Mouse (Mus musculus) hindbrain, embryonic 11.5 days (tissue): ENCODE results near the gene Avpr2. TPM values are rescaled to one million over a fixed set of nuclear protein-coding genes. Genes with fewer than 3 reads are reported as not detected.

Experiments used
- ATAC-seq: fragments of 200-750 bp; cut with Nextera tagmentation; 2 replicates; pipeline ENCODE4 v1.8.0; 2017; ENCODE audit warnings: mild to moderate bottlenecking, moderate TSS enrichment, moderate library complexity; ENCODE audit not compliant: low FRiP score
- DNase-seq: peaks from one replicate; pipeline ENCODE4 v3.0.0-alpha.2; 2015; ENCODE audit warnings: low spot score
- H3K27ac ChIP-seq: fragments of 300-500 bp; sonication (generic); 2 replicates; pipeline ENCODE4 v1.5.1; 2014; ENCODE audit warnings: mild to moderate bottlenecking, low read depth, low read length
- H3K27me3 ChIP-seq: fragments of 300-500 bp; sonication (generic); 2 replicates; pipeline ENCODE4 v1.6.1; 2014; ENCODE audit warnings: mild to moderate bottlenecking, low read length, moderate library complexity, mixed read lengths; ENCODE audit not compliant: control insufficient read depth, insufficient read depth
- H3K36me3 ChIP-seq: fragments of 300-500 bp; sonication (generic); 2 replicates; pipeline ENCODE4 v1.6.1; 2014; ENCODE audit warnings: mild to moderate bottlenecking, low read length, moderate library complexity, mixed read lengths; ENCODE audit not compliant: control insufficient read depth, insufficient read depth
- H3K4me1 ChIP-seq: fragments of 300-500 bp; sonication (generic); replicated peaks from 2 replicates; pipeline ENCODE4 v1.6.1; 2014; ENCODE audit warnings: low read length, mixed read lengths; ENCODE audit not compliant: control insufficient read depth, insufficient read depth
- H3K4me2 ChIP-seq: fragments of 300-500 bp; sonication (generic); replicated peaks from 2 replicates; pipeline ENCODE4 v1.6.1; 2014; ENCODE audit warnings: mild to moderate bottlenecking, low read depth, low read length
- H3K4me3 ChIP-seq: fragments of 300-500 bp; sonication (generic); 2 replicates; pipeline ENCODE4 v1.5.1; 2014; ENCODE audit warnings: low read depth, low read length
- H3K9ac ChIP-seq: fragments of 300-500 bp; sonication (generic); 2 replicates; pipeline ENCODE4 v1.6.1; 2014; ENCODE audit warnings: low read depth, low read length
- H3K9me3 ChIP-seq: fragments of 300-500 bp; sonication (generic); 2 replicates; pipeline ENCODE4 v1.6.1; 2016; ENCODE audit warnings: low read length; ENCODE audit not compliant: control insufficient read depth
- WGBS: fragments of 180-500 bp; shearing (Covaris S2); extraction: QIAGEN DNeasy Blood & Tissue Kit; methylation state at CpG from one replicate; pipeline ENCODE4 v1.1.7; 2014; 5-methylcytosine and 5-hydroxymethylcytosine counted together
- polyA plus RNA-seq: library from polyadenylated mRNA; unstranded; fragments of >200 nt; fragmentation: Nextera tagmentation; extraction: Ambion mirVana; gene quantifications from 2 replicates; pipeline ENCODE4 v1.2.1, GENCODE M21; 2014

The Avpr2 gene
- polyA plus RNA-seq, 1 experiment from 2014 or later, result 0.11 TPM

- ATAC-seq (no peak), DNase-seq (no peak)
- 89% methylated on average over 1 of the region's 1 CpGs for WGBS
- Histone ChIP-seq H3K27ac (no peak overlapping the region), H3K4me2 (no peak overlapping the region), H3K4me1 (no peaks in the 10 kb centered on the region), H3K36me3 (no peaks in the 10 kb centered on the region), H3K27me3 (no peaks in the 10 kb centered on the region), H3K9me3 (no peaks in the 10 kb centered on the region), H3K9ac (no peak overlapping the region), H3K4me3 (no peak overlapping the region)
Measured at GRCm38 (mm10) chrX:73910049-73910448, 18.1 kb downstream of the Avpr2 start.

GRCm38 (mm10) chrX:73910451-73910850 lies 18.5 kb downstream of the Avpr2 start:
- Histone ChIP-seq H3K4me3 (no peak overlapping the region), H3K4me1 (no peaks in the 10 kb centered on the region), H3K9ac (no peak overlapping the region), H3K36me3 (no peaks in the 10 kb centered on the region), H3K9me3 (no peaks in the 10 kb centered on the region), H3K27me3 (no peaks in the 10 kb centered on the region), H3K27ac (no peak overlapping the region), H3K4me2 (no peak overlapping the region)
- ATAC-seq, result no peak
- no peak for DNase-seq

GRCm38 (mm10) chrX:73911156-73911555 lies 19.3 kb downstream of the Avpr2 start:
- no peak overlapping the region for H3K4me3 ChIP-seq
- no peaks in the 10 kb centered on the region for H3K9me3 ChIP-seq
- no peaks in the 10 kb centered on the region for H3K36me3 ChIP-seq
- DNase-seq (no peak), ATAC-seq (no peak)
- H3K9ac ChIP-seq, result no peak overlapping the region
- H3K4me1 ChIP-seq, result no peaks in the 10 kb centered on the region
- H3K4me2 ChIP-seq, result 0 out of 2 replicates have a peak overlapping the region, but pooled peaks have one; percentile 4
- no peaks in the 10 kb centered on the region for H3K27me3 ChIP-seq
- H3K27ac ChIP-seq, result no peak overlapping the region
- 14% methylated on average over 23 of the region's 26 CpGs for WGBS

- WGBS, result 76% methylated on average over 2 of the region's 2 CpGs
Measured at GRCm38 (mm10) chrX:73911588-73911987, 19.7 kb downstream of the Avpr2 start.

GRCm38 (mm10) chrX:73914827-73915703 lies 23.2 kb downstream of the Avpr2 start:
- 24% methylated on average over 31 of the region's 31 CpGs for WGBS
- DNase-seq, result peak; percentile 87
- Histone ChIP-seq H3K4me3 (0 out of 2 replicates have a peak overlapping the region, but pooled peaks have one; percentile 10), H3K36me3 (no peaks in the 10 kb centered on the region), H3K9me3 (no peaks in the 10 kb centered on the region), H3K4me2 (peak overlapping the region; percentile 26), H3K27me3 (no peaks in the 10 kb centered on the region), H3K4me1 (no peaks in the 10 kb centered on the region), H3K9ac (no peak overlapping the region), H3K27ac (peak overlapping the region; percentile 42; the same call in 1 of the 2 replicates)
- ATAC-seq, result peak; percentile 96

More at GRCm38 (mm10) chrX:73911588-73911987, 19.7 kb downstream of the Avpr2 start:
- Histone ChIP-seq H3K36me3 (no peaks in the 10 kb centered on the region), H3K4me1 (no peaks in the 10 kb centered on the region), H3K9me3 (no peaks in the 10 kb centered on the region), H3K27ac (no peak overlapping the region), H3K4me3 (no peak overlapping the region), H3K27me3 (no peaks in the 10 kb centered on the region), H3K9ac (no peak overlapping the region), H3K4me2 (no peak overlapping the region)
- DNase-seq, result no peak
- no peak for ATAC-seq

GRCm38 (mm10) chrX:73916945-73917344 lies 25.0 kb downstream of the Avpr2 start:
- Histone ChIP-seq H3K4me2 (no peak overlapping the region), H3K4me3 (no peak overlapping the region), H3K9ac (no peak overlapping the region), H3K27me3 (no peaks in the 10 kb centered on the region), H3K4me1 (no peaks in the 10 kb centered on the region), H3K36me3 (no peaks in the 10 kb centered on the region), H3K27ac (no peak overlapping the region), H3K9me3 (no peaks in the 10 kb centered on the region)
- DNase-seq (no peak), ATAC-seq (no peak)
- WGBS, result 81% methylated on average over 8 of the region's 8 CpGs

GRCm38 (mm10) chrX:73918631-73919030 lies 26.7 kb downstream of the Avpr2 start:
- no peaks in the 10 kb centered on the region for H3K36me3 ChIP-seq
- H3K4me3 ChIP-seq, result no peak overlapping the region
- no peak overlapping the region for H3K9ac ChIP-seq
- H3K4me2 ChIP-seq, result no peak overlapping the region
- no peak overlapping the region for H3K27ac ChIP-seq
- WGBS, result 92% methylated on average over 5 of the region's 5 CpGs
- no peaks in the 10 kb centered on the region for H3K4me1 ChIP-seq
- no peaks in the 10 kb centered on the region for H3K9me3 ChIP-seq
- no peak for ATAC-seq
- no peak for DNase-seq
- H3K27me3 ChIP-seq, result no peaks in the 10 kb centered on the region

- ATAC-seq (peak; percentile 55), DNase-seq (no peak)
- H3K36me3 ChIP-seq, result no peaks in the 10 kb centered on the region
Measured at GRCm38 (mm10) chrX:73921285-73921822, 29.5 kb downstream of the Avpr2 start.

More at GRCm38 (mm10) chrX:73921285-73921822, 29.5 kb downstream of the Avpr2 start:
- peak overlapping the region; percentile 64 for H3K4me2 ChIP-seq
- WGBS, result 14% methylated on average over 34 of the region's 34 CpGs
- H3K27ac ChIP-seq, result peak overlapping the region; percentile 63
- no peaks in the 10 kb centered on the region for H3K27me3 ChIP-seq
- peak overlapping the region; percentile 58 for H3K4me3 ChIP-seq
- H3K9ac ChIP-seq, result peak overlapping the region; percentile 72
- H3K4me1 ChIP-seq, result no peaks in the 10 kb centered on the region
- no peaks in the 10 kb centered on the region for H3K9me3 ChIP-seq
